Mouse (Mus musculus): Measurements from ENCODE around the gene Pet100.
"Not testable (repeated sequence)": the region's sequence is repeated elsewhere in the genome, so short reads cannot be mapped to it uniquely, and the experiment has no call there.

The Pet100 gene

DNA sequence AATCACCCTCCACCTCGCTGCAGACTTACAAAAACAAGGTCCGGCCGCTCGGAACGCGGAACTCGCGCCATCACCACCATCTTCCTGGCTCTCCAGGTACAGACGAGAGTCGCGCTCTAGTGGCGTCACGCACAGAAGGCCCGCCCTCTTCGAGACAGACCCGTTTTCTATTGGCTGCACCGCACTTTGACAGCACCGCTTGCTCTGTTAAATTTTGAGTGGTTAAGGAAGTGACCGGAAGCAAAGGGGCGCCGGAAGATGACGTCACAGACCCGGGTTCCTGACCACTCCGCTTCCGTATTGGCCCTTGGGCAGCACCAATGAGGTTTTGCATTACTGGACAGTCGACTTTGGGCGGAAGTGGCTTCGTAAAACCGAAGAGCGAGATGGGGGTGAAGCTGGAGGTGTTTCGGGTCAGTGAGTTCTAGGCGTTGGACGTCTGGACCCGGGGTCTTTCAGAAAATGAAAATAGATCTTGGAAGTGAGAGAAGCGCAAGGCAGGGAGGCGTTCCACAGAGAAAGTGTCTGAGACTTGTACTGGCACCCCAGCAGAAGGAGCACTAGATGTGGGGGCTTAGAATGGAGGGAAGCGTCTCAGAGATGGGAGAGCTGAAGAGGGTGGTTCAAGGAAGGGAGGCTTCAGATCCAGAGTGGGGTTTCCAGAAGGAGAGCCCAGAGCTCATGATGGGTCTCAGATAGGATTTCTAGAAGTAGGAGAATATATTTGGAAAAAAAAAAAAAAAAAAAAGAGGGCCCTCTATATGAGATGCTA, at the start of gene Pet100, which contains the start of gene Xab2:
Gene Pet100, plus strand, starts transcription at position 350 of the 772 bp plus-strand sequence.
Gene Xab2, minus strand, starts transcription at position 118 of the 772 bp plus-strand sequence.
- DNase-seq (ENCODE audit: low read depth, low spot score): peak; percentile 99

DNA sequence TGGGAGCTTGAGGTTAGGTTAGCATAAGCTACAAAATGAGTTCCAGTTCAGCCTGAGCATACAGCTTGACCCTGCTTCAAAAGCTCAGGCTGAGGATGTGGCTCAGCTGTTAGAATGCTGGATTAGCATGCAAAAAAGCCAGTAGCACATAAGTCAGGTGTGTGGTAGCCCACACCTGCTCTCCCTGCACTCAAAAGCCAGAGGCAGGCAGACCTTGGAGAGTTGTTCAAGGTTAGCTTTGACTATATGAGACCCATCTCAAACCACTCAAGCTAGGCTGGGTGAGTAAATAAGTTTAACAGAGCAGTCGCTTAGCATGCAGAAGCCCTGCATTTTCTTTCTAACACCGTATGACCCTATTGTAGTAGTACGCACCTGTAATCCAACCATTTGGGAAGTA, 46.8 kb upstream of the Pet100 start:
- no peak for DNase-seq (ENCODE audit: low read depth, low spot score)

DNA sequence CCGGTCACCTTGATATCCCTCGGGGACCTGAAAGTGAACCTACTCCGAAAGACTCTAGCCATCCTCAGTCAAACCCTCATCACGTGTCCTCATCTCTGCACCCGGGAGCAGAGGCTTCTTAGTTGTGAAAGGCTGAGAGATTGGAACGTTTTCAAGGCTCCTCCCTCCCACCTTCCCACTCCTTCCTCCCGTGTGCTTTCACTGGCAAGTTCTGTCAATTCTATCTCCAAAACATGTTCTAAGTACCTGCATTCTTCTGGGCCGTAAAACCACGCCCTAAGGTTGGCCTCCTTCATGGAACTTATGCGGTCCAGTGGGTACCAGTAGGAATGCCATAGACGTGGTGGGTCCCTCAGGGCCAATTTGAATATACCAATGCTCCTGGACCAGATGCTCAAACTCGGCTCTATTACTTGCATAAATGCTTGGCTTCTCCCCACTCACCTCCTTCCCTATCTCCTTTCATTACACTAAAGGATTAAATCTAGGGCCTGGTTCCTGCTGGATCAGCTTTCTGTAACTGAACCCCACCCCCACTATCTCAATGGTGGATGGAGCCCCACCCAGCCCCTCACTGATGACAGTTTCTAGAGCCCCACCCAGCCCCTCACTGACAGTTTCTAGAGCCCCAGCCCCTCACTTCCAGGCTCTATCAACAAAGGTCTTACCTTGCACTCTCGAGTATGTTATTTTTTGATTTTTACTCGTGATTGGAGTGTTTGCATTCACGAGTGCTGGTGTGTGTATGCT, 45.0 kb upstream of the Pet100 start:
- no peak for DNase-seq (ENCODE audit: low read depth, low spot score)

DNA sequence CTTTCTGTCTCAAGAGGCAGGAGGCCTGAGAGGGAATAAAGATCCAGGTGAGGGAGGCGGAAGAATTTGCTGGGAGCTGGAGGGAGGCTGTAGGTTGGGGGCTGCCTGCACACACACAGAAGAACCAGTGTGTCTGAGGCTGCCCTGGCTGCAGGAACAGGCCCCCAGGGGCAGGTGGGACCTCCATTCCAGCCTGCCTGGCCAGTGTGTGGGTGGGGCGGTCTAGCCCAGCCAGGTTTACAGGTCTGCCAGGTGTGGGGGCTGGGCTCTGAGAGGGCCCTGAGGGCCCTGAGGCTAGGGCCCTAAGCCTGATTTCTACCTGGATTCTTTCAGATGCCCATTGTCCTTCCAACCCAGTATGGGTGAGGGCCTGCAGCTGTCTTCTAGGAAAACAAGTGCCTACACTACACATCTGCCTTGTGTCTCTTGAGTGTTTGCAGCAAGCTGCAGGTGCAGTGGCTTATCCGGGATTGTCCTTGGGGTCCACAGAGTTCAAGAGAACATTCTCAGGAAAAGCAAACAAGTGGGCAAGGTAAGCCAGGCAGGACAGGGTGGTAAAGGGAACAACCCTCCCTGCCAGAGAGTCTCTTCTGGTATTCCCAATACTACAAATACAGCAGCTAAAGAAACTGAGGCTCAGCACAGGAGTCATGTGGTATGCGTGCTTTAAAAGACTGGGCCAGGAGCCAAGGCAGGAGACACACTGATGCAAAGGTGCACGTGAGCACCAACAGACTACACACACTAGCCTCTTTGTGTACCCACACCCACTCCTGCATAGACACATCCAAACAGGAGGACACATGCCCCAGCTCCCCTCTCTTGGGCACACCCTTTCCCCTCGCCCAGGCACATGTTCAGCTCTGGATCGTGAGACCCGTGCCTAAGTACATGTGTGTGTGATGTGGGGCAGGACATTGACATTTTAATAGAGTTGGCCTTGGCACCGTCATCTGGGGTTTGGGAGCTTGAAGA, 41.7 kb upstream of the Pet100 start:
- no peak for DNase-seq (ENCODE audit: low read depth, low spot score)

DNA sequence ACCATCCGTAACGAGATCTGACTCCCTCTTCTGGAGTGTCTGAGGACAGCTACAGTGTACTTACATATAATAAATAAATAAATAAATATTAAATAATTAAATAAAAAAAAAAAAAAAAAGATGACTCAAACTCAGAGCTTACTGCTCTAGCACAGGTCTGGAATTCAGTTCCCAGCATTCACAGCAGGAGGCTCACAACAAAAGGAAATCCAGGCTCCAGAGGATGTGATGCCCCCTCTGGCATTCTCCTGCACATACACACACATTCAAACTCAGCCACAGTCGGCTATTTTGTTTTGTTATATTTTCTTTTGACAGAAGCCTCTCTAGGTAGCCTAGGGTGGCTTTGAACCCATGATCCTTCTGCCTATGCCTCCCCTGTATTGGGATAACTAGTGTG, 39.4 kb upstream of the Pet100 start:
- not testable (repeated sequence) for DNase-seq (ENCODE audit: low read depth, low spot score)

DNA sequence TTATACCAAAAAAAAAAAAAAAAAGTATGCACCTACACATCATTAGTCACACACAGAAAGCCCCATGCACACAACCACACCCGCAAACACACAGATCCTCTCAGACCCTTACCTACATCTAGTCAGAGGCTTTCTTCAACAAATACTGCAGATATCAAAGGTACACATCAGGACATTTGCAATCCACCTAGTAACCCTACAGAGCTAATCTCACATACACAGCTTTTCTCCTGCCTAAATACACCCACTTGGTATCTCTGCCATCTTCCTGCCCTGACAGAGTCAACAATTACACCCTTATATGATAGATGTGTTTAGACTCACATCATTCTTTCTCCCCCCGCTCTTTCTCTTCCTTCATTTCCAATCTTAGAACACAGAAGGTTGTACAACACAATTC, 34.9 kb upstream of the Pet100 start:
- no peak for DNase-seq (ENCODE audit: low read depth, low spot score)

DNA sequence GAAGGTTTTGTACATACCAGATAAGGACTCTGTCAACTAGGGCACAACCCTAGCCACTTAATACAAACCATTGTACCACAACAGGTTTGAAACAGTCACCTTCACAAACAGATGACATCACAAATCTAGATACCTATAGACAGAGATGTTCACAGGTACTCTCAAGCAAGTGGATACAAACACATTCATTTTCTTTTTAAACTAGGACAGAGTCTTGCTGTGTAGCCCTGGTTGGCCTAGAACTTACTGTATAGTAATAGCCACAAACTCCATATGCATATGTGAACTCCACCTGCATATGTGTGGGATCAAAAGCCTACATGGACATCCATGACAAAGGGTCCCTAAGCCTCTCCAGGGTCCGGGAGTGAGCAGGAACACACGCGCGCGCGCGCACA, 34.4 kb upstream of the Pet100 start, which contains the start of gene Camsap3:
Gene Camsap3, plus strand, starts transcription at position 301 of the 398 bp plus-strand sequence.
- DNase-seq (ENCODE audit: low read depth, low spot score): no peak

DNA sequence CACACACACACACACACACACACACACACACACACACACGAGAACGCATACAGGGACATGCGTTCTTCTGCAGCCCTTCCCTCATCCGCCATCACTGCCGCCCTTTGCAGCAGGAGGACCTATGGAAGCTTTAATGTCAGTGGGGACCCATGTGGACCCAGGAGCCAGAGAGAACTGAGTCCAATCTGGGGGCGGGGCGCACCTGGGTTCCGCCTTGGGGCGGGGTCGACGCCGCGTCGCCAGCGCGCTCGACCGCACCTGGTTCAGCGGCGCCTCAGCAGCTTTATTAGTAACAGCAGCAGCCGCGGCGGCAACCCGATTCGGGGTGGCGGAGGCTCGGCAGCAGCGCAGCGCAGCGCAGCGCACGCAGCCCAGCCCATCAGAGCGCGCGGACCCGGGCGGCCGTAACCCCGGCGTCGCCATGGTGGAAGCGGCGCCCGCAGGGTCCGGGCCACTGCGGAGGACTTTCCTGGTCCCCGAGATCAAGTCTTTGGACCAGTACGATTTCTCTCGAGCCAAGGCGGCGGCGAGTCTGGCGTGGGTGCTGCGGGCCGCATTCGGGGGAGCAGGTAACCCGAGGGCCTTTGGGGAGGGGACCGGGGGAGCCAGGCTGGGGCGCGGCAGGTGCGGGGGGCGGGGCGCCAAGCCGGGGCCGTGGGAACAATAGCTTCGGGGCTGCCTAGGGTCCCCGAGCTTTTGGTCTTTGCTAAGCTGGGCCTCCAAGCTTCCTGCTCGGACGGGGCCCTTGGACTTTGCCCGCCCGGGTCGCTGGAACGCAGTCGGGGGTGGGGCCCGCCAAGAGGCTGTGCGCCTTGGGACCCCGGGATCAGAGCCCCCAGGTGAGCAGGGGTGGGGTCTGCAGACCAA, 33.7 kb upstream of the Pet100 start:
- peak; percentile 20 for DNase-seq (ENCODE audit: low read depth, low spot score)

DNA sequence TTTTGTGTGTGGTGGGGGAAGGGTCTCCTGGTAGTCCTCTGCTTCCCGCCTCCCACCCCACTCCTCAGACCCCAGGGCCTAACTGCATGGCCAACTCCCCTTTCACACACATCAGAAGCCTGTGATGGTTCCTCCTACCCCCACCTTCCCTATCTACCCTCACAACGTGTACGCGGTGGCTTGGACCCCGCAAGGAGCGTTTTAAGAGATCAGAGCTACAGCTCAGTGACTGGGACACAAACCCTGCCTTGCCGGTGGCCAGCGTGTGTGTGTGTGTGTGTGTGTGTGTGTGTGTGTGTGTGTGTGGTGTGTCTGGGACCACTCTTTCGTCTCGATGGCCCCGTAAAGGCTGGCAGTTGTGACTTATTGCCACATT, 33.1 kb upstream of the Pet100 start:
- no peak for DNase-seq (ENCODE audit: low read depth, low spot score)

DNA sequence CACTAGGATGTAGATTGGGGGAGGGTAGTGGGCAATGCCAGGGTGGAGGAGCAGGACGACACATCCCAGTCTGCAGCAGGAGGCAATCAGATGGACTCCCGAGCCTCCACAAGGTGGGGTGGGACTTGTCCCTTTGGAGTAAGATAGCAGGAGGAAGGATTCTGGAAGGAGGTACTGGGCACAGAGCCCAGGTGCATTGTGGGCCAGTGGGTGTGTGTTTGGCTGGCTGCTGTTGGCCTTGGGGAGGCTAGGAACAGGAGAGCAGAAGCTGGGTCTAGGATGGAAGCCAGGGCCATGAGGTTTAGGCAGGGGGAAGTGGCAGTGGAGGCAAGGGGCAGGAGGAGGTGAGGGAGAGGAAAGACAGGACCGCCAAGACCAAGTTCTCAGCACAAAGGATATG, 27.9 kb upstream of the Pet100 start:
- no peak for DNase-seq (ENCODE audit: low read depth, low spot score)

DNA sequence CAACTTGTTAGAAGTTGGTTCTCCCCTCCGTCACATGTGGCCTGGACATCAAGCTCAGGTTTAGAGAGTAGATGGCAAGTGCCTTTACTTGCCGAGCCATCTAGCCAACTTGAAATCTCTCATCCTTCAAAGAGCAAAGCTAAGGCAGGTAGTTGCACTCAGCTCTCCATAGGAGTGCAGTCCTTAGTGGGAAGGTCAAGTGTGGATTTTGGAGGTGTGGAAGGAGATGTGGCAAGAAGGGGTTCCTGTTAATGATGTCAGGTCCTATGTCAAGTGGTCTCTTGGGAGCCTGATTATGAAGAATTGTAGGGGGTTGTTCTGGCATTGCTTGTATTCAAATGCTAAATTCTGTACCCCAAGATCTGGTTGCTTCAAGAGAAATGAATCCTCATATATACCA, 26.9 kb upstream of the Pet100 start:
- DNase-seq (ENCODE audit: low read depth, low spot score): no peak

DNA sequence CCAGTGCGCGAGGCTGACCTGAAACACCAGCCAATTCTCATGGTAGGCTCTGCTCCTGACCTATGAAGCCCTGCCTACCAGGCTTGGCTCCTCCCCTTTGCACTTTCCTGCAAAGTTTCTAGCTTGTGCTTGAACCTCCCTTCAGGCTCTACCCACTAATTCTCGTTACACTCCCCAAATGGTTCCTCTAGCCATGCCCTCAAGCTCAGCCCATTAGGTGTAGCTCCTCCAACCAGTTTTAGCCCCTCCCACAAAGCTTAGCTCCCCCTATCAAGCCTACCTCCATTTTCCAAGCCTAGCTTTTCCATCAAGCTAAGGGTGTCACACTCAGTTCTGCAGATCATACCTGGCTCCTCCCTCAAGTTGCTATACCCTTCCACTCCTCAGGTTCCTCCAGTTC, 23.3 kb upstream of the Pet100 start:
- DNase-seq (ENCODE audit: low read depth, low spot score): no peak

DNA sequence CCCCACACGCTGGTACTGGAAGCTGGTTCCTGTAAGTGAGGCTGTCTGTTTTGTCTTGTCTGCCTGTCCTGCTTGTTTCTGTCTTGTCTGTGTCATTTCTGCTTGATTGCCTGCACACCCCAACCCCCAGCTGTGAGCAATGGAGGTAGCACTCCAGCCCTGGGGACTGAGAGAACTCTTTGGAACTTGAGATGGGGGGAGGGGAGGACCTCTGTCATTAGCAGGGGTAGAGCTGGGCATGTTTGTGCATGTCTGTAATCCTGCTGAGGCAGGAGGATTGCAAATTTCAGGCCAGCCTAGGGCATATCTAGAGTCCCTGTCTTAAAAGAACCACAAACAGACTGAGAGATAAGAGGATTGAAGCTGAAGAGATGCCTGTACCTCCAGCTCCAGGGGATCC, 22.1 kb upstream of the Pet100 start:
- DNase-seq (ENCODE audit: low read depth, low spot score): no peak

DNA sequence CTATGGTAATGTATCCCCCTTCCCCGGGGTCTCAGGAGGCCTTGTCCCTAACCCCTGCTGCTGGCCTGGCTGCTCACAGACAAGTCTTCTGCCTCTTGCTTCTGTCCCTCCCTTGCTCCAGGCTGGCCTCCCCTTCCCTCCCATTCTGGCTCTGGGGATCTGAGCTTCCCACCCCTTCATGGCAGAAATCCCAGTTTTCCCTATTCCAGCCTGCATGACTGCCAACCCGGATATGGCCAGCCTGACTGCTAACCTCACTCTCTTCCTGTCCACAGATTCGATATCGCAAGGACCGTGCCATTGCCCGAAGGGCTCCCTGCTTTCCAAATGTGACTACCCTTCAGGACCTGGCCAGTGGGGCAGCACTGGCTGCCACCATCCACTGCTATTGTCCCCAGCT, 20.9 kb upstream of the Pet100 start:
- DNase-seq (ENCODE audit: low read depth, low spot score): no peak

DNA sequence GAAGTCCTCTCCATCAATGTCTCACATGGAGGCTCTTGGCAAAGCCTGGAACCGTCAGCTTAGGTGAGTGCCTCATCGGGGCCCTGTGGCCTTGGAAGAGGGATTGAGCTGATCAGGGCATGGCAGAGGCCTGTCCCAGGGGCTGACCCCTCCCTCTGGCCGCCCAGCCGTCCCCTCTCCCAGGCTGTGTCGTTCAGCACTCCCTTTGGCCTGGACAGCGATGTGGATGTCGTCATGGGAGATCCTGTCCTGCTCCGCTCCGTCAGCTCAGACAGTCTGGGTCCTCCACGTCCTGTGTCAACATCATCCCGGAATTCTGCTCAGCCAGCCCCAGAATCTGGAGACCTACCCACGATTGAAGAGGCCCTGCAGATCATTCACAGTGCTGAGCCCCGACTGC, 17.9 kb upstream of the Pet100 start:
- DNase-seq (ENCODE audit: low read depth, low spot score): no peak

DNA sequence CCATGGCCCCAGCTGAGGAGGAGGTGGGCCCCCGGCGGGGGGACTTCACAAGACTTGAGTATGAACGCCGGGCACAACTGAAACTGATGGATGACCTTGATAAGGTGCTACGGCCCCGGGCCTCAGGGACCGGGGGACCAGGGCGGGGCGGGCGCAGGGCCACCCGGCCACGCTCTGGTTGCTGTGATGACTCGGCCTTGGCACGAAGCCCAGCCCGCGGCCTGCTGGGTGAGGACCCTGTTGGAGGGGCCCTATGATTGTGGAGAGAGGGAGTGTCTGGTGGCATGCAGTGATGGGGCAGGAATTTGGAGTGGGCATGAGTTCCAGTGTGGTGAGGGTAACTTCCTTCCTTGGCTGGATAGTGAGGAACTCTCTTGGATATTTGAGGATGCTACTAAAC, 14.8 kb upstream of the Pet100 start:
- no peak for DNase-seq (ENCODE audit: low read depth, low spot score)

DNA sequence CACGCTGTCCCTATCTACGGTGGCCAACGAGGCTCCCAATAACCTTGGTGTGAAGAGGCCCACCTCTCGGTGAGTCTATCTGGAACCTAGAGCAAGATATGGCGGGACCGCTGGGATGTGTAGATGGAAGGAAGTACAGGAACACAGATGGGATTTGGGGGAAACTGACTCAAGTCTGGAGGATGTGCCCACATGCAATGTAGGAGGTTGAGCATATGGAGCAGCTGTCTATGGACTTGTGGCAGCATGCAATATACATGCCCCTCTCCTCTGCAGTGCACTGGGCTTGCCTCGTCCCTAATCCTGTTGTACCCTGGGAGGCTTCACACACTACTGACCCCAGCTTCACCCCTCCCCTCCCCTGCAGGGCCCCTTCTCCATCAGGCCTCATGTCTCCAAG, 13.5 kb upstream of the Pet100 start:
- no peak for DNase-seq (ENCODE audit: low read depth, low spot score)

DNA sequence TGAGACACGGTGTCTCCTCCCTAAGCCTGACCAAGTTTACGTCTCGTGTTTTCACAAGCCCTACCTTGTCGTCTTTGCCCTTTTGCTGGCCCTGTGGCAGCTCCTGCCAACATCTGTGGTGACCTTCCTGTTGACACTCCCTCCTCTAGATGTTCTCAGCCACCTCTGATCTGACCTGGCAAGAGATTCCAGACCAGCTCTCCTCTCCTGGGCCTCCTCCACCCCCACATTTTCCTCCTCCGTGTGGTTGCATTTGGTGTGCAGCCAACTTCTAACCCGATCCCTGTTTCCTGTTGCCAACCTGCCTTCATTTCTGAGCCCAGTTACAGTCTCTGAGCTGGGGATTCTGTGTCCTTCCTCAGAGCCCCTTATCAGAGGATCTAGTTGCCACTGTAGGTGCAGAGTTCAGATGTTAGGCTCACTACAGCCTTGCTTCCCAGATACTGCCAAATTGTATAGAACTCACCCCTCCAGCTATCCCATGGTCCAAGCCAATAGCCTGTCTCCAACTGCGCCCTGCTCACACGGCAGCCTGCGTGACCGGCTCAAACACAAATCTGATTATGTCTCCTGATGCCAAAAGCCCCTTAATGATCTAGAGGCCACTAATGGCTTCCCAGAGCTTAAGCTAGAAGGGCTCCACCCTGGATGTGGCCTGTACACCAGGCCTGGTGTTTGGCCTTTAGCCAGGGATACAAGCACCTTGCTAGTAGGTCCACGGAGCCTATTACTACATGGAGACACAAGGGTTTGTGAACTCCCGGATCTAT, 12.1 kb upstream of the Pet100 start:
- no peak for DNase-seq (ENCODE audit: low read depth, low spot score)

DNA sequence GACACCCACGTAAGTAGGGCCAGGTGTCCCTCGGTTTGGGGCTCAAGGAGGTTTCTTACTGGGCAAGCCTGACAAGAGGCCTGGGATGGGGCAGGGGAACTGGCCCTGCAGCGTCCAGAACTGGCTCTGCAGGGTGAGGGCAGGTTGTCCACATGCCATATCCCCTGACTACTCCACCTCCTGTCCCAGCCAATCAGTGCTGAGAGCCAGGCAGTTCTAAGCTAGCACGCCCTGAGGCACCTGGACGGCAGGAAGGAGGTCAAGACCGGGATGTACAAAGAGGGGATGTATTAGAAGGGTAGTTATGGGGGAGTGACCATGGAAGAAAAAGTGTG, 11.6 kb upstream of the Pet100 start:
- no peak for DNase-seq (ENCODE audit: low read depth, low spot score)

DNA sequence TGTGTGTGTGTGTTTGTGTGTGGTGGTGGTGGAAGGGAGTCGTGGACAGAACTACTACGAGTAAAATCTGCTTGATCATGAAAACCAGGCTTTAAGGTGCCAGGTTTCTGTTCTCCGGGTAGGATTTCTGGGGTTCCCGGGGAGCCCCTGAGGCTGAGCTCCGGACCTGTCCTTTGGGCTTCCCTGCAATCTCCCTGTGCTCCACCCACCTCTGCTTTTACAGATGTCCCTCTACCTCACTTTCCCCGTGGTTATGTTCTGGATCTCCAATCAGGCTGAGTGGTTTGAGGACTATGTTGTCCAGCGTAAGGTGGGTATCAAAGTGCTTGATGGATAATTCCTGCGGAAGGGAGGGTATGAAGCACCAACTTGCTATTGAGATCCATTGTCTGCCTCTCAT, 771 bp downstream of the Pet100 start:
- DNase-seq (ENCODE audit: low read depth, low spot score): no peak

All from c-Kit-negative CD71-positive TER-119-positive erythroid progenitor cells, embryonic 14.5 days (primary cell).